Mouse (Mus musculus) mature B cell (primary cell): ENCODE data around the gene Nos1ap.

Experiments used
- in situ Hi-C: fragments of 300-500 bp; cut with MboI; formaldehyde crosslinking; loops from 2 replicates; pipeline ENCODE4 v1.14.3; 2019

Nos1ap gene

GRCm38 (mm10) chr1:170502491-170503276 lies 87.0 kb downstream of the Nos1ap start:
- in situ Hi-C loops: no loop called here

- in situ Hi-C loops: no loop called here
Measured at GRCm38 (mm10) chr1:170501970-170502369, 87.7 kb downstream of the Nos1ap start.

- in situ Hi-C loops: no loop called here
Measured at GRCm38 (mm10) chr1:170501556-170501955, 88.1 kb downstream of the Nos1ap start.

- in situ Hi-C loops: no loop called here
Measured at GRCm38 (mm10) chr1:170499891-170500290, 89.8 kb downstream of the Nos1ap start.

GRCm38 (mm10) chr1:170499466-170499865 lies 90.2 kb downstream of the Nos1ap start:
- in situ Hi-C loops: no loop called here

- in situ Hi-C loops: no loop called here
Measured at GRCm38 (mm10) chr1:170498645-170499044, 91.0 kb downstream of the Nos1ap start.

- in situ Hi-C loops: no loop called here
Measured at GRCm38 (mm10) chr1:170496221-170496620, 93.4 kb downstream of the Nos1ap start.

- in situ Hi-C loops: no loop called here
Measured at GRCm38 (mm10) chr1:170495538-170496183, 94.0 kb downstream of the Nos1ap start.

GRCm38 (mm10) chr1:170492527-170492926 lies 97.1 kb downstream of the Nos1ap start:
- in situ Hi-C loops: no loop called here

- in situ Hi-C loops: no loop called here
Measured at GRCm38 (mm10) chr1:170492027-170492426, 97.6 kb downstream of the Nos1ap start.

GRCm38 (mm10) chr1:170489936-170490335 lies 99.7 kb downstream of the Nos1ap start:
- in situ Hi-C loops: no loop called here

GRCm38 (mm10) chr1:170489450-170489849 lies 100.2 kb downstream of the Nos1ap start:
- in situ Hi-C loops: no loop called here

GRCm38 (mm10) chr1:170485119-170485518 lies 104.5 kb downstream of the Nos1ap start:
- in situ Hi-C loops: no loop called here

- in situ Hi-C loops: no loop called here
Measured at GRCm38 (mm10) chr1:170482236-170482905, 107.3 kb downstream of the Nos1ap start.

- in situ Hi-C loops: no loop called here
Measured at GRCm38 (mm10) chr1:170481093-170481492, 108.6 kb downstream of the Nos1ap start.

GRCm38 (mm10) chr1:170479458-170479798 lies 110.2 kb downstream of the Nos1ap start:
- in situ Hi-C loops: no loop called here

GRCm38 (mm10) chr1:170478791-170479457 lies 110.7 kb downstream of the Nos1ap start:
- in situ Hi-C loops: no loop called here

- in situ Hi-C loops: no loop called here
Measured at GRCm38 (mm10) chr1:170477636-170478600, 111.7 kb downstream of the Nos1ap start.

GRCm38 (mm10) chr1:170473460-170473859 lies 116.2 kb downstream of the Nos1ap start:
- in situ Hi-C loops: no loop called here

GRCm38 (mm10) chr1:170472861-170473260 lies 116.8 kb downstream of the Nos1ap start:
- in situ Hi-C loops: no loop called here
